Mouse (Mus musculus) ES-Bruce4 (cell line): ENCODE results near the gene Tm9sf4. TPM values are rescaled to one million over a fixed set of nuclear protein-coding genes. Genes with fewer than 3 reads are reported as not detected.

Source experiments
- H3K27ac ChIP-seq: 2 replicates; pipeline ENCODE4 v1.5.1; 2012; ENCODE audit warnings: low read length, inconsistent platforms; ENCODE audit not compliant: insufficient read depth
- H3K27me3 ChIP-seq: 2 replicates; pipeline ENCODE4 v1.6.1; 2012; ENCODE audit warnings: mild to moderate bottlenecking, low read length, inconsistent platforms; ENCODE audit not compliant: control insufficient read depth, poor library complexity, insufficient read depth, severe bottlenecking
- H3K36me3 ChIP-seq: 2 replicates; pipeline ENCODE4 v1.6.1; 2012; ENCODE audit warnings: inconsistent platforms, mild to moderate bottlenecking, low read length, moderate library complexity; ENCODE audit not compliant: control insufficient read depth, poor library complexity, insufficient read depth, severe bottlenecking
- H3K4me1 ChIP-seq: one replicate; pipeline ENCODE4 v1.8.1; 2011; ENCODE audit warnings: low read length; ENCODE audit not compliant: control insufficient read depth, insufficient read depth
- H3K4me3 ChIP-seq: 2 replicates; pipeline ENCODE4 v1.5.1; 2011; ENCODE audit warnings: low read depth, mild to moderate bottlenecking, low read length
- H3K9ac ChIP-seq: 2 replicates; pipeline ENCODE4 v1.6.1; 2012; ENCODE audit warnings: low read depth, mild to moderate bottlenecking, inconsistent platforms; ENCODE audit not compliant: poor library complexity, severe bottlenecking
- H3K9me3 ChIP-seq: replicated peaks from 2 replicates; pipeline ENCODE4 v1.6.1; 2012; ENCODE audit warnings: mild to moderate bottlenecking, low read length, inconsistent platforms; ENCODE audit not compliant: control insufficient read depth, poor library complexity, insufficient read depth, severe bottlenecking
- CTCF ChIP-seq: IDR thresholded peaks from one replicate; pipeline ENCODE4 v1.8.1; 2011; ENCODE audit warnings: low read depth, low read length
- EP300 ChIP-seq: IDR thresholded peaks from 2 replicates; pipeline ENCODE4 v1.6.1; 2011; ENCODE audit warnings: low read depth, low read length; ENCODE audit not compliant: insufficient read depth
- POLR2A ChIP-seq: IDR thresholded peaks from one replicate; pipeline ENCODE4 v1.8.1; 2011; ENCODE audit warnings: low read length; ENCODE audit not compliant: insufficient read depth
- polyA plus RNA-seq: library from polyadenylated mRNA; stranded (reverse); fragments of >200 nt; gene quantifications from 2 replicates; pipeline ENCODE4 v1.2.4, GENCODE M21; 2011; ENCODE audit warnings: low read depth; ENCODE audit not compliant: missing spikeins, insufficient read depth, insufficient read length

The Tm9sf4 gene
- polyA plus RNA-seq, 1 experiment = 83.2 TPM

DNA sequence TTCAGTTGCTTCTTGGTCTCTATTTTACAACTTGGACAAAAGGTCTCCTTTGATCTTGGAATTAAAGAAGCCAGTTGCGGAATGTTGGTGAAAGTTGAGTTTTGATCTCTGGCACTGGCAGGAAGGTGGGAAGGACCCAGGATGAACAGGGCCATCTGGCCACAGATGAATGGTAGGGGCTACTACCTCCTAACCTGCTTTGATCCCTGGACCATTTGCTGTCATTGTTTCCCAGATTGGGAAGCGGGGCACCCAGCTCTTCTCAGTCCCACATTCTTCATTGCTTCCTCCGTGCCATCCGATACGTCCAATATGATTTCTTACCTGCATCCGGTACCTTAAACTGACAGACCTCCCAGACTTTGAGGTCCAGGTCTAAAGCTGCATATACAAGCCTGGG lies 6.0 kb downstream of the Tm9sf4 start:
- Histone ChIP-seq H3K9ac (no peak overlapping the region), H3K27ac (no peak overlapping the region), H3K27me3 (no peaks in the 10 kb centered on the region), H3K4me3 (no peak overlapping the region), H3K4me1 (peaks cover 4% of the 10 kb centered on the region), H3K36me3 (peaks cover 3% of the 10 kb centered on the region; the same call in 1 of the 2 replicates), H3K9me3 (no peaks in the 10 kb centered on the region)
- TF ChIP-seq EP300 = no peak
- no peak for TF ChIP-seq CTCF
- no peak for TF ChIP-seq POLR2A

DNA sequence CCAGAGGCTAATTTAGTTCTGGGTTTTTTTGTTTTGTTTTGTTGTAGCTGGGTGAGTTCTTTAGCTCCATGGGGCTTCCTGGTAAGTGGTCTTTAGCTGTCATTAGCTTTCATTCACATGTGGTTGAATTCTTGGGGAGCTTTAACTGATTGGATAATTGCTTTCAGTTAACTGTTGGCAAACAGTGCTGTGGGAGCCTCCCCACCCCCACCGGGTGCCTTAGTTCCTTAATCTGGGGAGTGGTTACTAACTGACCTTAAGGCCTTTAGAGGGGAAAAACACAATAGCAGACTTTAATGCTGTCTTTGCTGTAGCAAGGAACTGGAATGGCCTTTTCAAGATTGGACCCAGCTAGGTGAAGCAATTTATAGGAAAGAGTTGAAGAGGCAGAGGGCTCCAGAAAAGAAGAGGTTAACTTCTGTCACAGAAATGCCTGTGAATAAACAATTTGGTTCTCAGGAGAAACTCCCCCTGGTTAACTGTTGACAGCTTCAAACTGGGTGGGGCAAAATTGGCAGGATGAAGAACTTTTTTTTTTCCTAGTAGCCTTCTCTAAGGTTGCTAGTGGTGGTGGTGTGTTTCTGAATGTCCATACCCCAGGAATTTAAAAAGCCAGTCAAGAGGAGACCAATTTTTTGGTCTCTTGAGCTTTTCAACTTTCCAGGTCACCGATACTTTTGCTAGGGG lies 7.2 kb downstream of the Tm9sf4 start:
- Histone ChIP-seq H3K27ac (peak overlapping the region; percentile 88), H3K9ac (0 out of 2 replicates have a peak overlapping the region, but pooled peaks have one; percentile 43), H3K4me3 (no peak overlapping the region), H3K27me3 (no peaks in the 10 kb centered on the region), H3K4me1 (peaks cover 4% of the 10 kb centered on the region), H3K9me3 (no peaks in the 10 kb centered on the region), H3K36me3 (peaks cover 2% of the 10 kb centered on the region; the same call in 1 of the 2 replicates)
- TF ChIP-seq POLR2A (no peak), EP300 (peak; percentile 77), CTCF (no peak)

DNA sequence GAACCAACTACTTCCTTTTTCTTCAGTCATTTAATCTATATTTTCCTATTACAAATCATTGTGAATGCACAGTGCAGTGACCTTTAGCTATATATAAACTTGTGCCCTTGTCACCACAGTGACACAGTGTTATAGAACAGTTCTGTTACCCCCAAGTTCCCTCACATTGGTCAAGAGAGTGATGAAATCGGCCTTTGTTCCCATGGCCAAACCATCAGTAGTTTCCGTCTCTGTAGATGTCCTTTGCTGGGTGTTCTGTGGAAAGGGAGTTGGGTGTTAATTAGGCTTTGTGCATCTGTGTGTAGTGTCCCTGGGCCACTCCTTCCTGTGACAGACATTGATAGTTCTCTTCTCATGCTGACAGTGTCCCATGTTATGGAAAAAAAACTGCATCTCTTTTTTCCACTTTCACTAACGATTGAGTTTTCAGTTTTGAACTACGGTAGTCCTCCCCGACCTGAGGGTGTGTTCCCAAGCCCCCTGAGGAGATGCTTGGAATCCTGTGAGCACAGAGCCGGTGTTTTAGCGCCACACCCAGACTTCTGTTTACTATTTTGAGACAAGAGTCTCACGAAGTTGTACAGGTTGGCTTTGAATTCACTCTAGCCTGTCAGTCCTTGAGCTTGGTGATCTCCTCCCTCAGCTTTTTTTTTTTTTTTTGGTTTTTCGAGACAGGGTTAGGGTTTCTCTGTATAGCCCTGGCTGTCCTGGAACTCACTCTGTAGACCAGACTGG lies 9.6 kb downstream of the Tm9sf4 start:
- no peak overlapping the region for H3K9ac ChIP-seq
- H3K9me3 ChIP-seq = no peaks in the 10 kb centered on the region
- TF ChIP-seq EP300 (peak; percentile 71), POLR2A (no peak)
- H3K4me1 ChIP-seq = peaks cover 6% of the 10 kb centered on the region
- H3K27me3 ChIP-seq = no peaks in the 10 kb centered on the region
- H3K36me3 ChIP-seq = no peaks in the 10 kb centered on the region
- no peak overlapping the region for H3K4me3 ChIP-seq
- H3K27ac ChIP-seq = peak overlapping the region; percentile 61; the same call in 1 of the 2 replicates

DNA sequence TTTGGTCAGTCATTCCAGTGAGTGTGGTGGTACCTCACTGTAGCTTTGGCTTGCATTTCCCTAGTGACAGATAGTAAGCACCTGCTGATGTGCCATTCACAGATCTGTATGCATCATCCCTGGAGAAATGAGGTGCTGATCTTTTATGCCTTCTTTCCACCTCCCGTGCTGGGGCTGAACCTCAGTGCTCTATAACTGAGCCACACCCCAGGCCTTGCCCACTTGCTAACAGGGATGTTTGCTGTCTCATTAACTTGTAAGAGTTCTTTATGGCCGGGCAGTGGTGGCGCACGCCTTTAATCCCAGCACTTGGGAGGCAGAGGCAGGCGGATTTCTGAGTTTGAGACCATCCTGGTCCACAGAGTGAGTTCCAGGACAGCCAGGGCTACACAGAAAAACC lies 10.9 kb downstream of the Tm9sf4 start:
- Histone ChIP-seq H3K9ac (no peak overlapping the region), H3K4me3 (no peak overlapping the region), H3K9me3 (no peaks in the 10 kb centered on the region), H3K27ac (no peak overlapping the region), H3K27me3 (no peaks in the 10 kb centered on the region), H3K36me3 (no peaks in the 10 kb centered on the region), H3K4me1 (peaks cover 6% of the 10 kb centered on the region)
- no peak for TF ChIP-seq POLR2A
- no peak for TF ChIP-seq EP300
- no peak for TF ChIP-seq CTCF

DNA sequence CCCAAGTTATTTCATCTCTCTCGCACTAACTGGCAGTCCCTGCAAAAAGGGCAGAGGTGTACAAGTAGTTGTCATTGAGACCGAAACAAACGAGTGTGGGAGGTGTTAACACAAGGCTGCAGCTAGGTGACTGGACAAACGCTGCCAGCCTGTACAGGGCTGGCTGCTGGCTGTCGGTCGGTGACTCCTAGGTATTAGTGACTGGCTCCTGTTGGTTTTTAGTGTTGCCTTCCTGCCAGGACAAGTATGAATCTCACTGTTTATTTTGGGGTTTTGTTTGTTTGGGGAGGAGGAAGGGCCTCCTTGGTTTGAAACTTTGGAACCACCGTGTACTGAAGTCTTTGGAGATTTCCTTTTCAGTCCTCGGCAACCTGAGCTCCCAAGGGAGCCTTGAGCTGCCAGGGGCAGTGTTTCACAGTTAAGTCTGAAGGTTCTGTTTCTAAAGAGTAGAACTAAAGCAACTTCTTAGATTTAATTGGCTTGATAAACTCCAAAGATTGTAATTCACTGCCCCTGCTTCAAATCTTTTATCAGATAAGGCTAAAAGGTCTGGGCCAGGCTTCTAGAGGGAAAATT lies 15.0 kb downstream of the Tm9sf4 start:
- Histone ChIP-seq H3K9me3 (no peaks in the 10 kb centered on the region), H3K4me3 (no peak overlapping the region), H3K27me3 (no peaks in the 10 kb centered on the region), H3K27ac (no peak overlapping the region), H3K36me3 (peaks cover 9% of the 10 kb centered on the region), H3K9ac (no peak overlapping the region), H3K4me1 (peaks cover 5% of the 10 kb centered on the region)
- no peak for TF ChIP-seq POLR2A
- no peak for TF ChIP-seq EP300
- no peak for TF ChIP-seq CTCF

DNA sequence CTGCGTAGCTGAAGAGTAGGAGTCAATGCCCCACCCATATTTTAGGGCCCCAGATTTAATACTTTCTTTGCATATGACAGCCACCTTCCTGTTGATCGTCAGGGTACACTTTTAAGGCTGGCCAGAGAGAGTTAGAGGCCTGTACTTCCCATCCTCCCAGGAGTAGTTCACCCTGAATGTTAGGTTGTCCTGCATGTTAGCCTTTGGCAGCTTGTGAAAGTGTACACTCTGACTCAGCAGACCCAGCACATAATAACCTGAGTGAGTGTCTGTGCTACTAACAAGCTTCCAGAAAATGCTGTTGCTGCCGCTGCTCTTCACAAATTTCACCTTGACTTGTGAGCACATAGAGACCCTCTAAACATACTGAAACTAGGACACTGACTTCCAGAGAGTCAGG lies 16.1 kb downstream of the Tm9sf4 start:
- H3K9ac ChIP-seq = no peak overlapping the region
- no peaks in the 10 kb centered on the region for H3K27me3 ChIP-seq
- H3K27ac ChIP-seq = no peak overlapping the region
- H3K4me1 ChIP-seq = peaks cover 2% of the 10 kb centered on the region
- TF ChIP-seq EP300 = no peak
- H3K9me3 ChIP-seq = no peaks in the 10 kb centered on the region
- H3K36me3 ChIP-seq = peaks cover 17% of the 10 kb centered on the region
- H3K4me3 ChIP-seq = no peak overlapping the region
